Mouse (Mus musculus) olfactory bulb, adult 2 months (tissue): ENCODE results near the gene 1700028J19Rik.

Experiments used
- CTCF ChIP-seq: fragments of 200-500 bp; IDR thresholded peaks from 2 replicates; pipeline ENCODE4 v1.5.1; 2012; ENCODE audit warnings: low read depth, mild to moderate bottlenecking, low read length, moderate library complexity; ENCODE audit not compliant: insufficient read depth
- POLR2A ChIP-seq: fragments of 200-500 bp; IDR thresholded peaks from 2 replicates; pipeline ENCODE4 v1.6.1; 2012; ENCODE audit warnings: mild to moderate bottlenecking, low read depth, low read length, moderate library complexity; ENCODE audit not compliant: insufficient read depth

GRCm38 (mm10) chr7:44290986-44291385, 44.5 kb upstream of the 1700028J19Rik start:
- TF ChIP-seq CTCF (no peak), POLR2A (no peak)
